Mouse (Mus musculus): ENCODE data around the gene Mpzl1.

GRCm38 (mm10) chr1:165670056-165670455 is 35.7 kb upstream of the Mpzl1 start:
- TF ChIP-seq POLR2A (IDR thresholded peaks at IDR 0.05; ENCODE audit: extremely low read depth, insufficient read depth, low read length) (no peak), CTCF (IDR thresholded peaks at IDR 0.05; ENCODE audit: low read depth, low read length) (no peak)

Data from liver, adult 2 months (tissue).